Mouse (Mus musculus): ENCODE data around the gene Kcnj12. TPM values are rescaled to one million over a fixed set of nuclear protein-coding genes. Genes with fewer than 3 reads are reported as not detected.

The Kcnj12 gene
- polyA plus RNA-seq (2012; fragmentation: generic; extraction: Trizol) = under 1 TPM; 0.06 to 0.07 TPM

DNA sequence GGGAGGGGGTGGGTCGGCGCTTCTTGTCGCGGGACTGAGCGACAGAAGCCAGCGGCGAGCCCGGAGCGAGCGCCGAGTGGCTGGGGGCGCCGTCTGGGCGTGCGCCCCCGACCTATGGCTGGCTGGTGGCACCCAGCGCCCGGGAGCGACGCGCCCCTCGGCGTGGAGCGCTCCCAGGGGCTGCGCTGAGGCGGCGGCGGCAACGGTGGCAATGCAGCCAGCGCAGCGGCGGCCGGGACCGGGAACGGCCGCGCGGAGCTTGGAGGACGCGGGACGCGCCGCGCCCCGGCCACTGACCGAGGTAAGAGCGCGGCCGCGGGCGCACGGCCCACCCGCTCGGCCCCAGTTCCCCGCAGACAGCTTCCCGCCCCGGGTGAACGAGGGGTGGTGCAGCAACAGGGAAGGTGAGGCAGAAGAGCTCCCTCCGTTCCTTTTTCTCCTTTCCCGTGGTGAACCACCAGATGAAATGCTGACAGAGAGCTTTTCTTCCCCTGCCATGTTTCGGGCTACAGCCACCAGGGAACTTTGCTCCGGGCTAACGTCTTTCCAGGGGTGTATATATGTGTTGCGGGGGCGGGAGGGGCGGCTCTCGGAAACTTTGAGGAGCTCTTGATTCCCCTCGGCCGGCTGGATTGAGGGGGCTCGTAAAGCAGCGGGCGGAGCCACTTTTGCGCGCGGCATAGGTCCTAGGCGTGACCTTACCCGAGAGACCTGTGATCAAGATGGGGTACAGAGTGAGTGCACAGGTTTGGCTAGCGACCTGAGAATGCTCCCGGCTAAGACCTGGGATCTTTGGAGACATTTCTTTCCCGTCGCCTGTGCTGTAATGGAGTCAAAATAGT is at the start of gene Kcnj12:
TSS of gene Kcnj12 (plus strand) at position 15 of the 842 bp plus-strand sequence.

Other genes with a start within 250 kb of the Kcnj12 start
- 1 to 10 TPM; 3.2 to 6.6 TPM for gene Top3a, start 245.2 kb upstream of the Kcnj12 start, polyA plus RNA-seq (2012; fragmentation: generic; extraction: Trizol)
- 1 to 10 TPM; 1.1 to 5.6 TPM for gene Smcr8, start 245.0 kb upstream of the Kcnj12 start, polyA plus RNA-seq (2012; fragmentation: generic; extraction: Trizol)
- 10 to 100 TPM in 1 of 2 experiments, 1 to 10 TPM in 1; 5.5 to 31.4 TPM for gene Shmt1, start 210.8 kb upstream of the Kcnj12 start, polyA plus RNA-seq (2012; fragmentation: generic; extraction: Trizol)
- gene Dhrs7b, start 191.9 kb upstream of the Kcnj12 start, polyA plus RNA-seq (2012; fragmentation: generic; extraction: Trizol) = 10 to 100 TPM; 47.5 to 50.5 TPM
- 10 to 100 TPM; 47.4 to 52.3 TPM for gene Tmem11, start 143.3 kb upstream of the Kcnj12 start, polyA plus RNA-seq (2012; fragmentation: generic; extraction: Trizol)
- 10 to 100 TPM in 1 of 2 experiments, 1 to 10 TPM in 1; 3.7 to 30.6 TPM for gene Natd1, start 107.8 kb upstream of the Kcnj12 start, polyA plus RNA-seq (2012; fragmentation: generic; extraction: Trizol)
- 100 to 1,000 TPM in 1 of 2 experiments, 10 to 100 TPM in 1; 95.4 to 113 TPM for gene Map2k3, start 90.5 kb upstream of the Kcnj12 start, polyA plus RNA-seq (2012; fragmentation: generic; extraction: Trizol)
- gene Tnfrsf13b, start 104.2 kb downstream of the Kcnj12 start, polyA plus RNA-seq (2012; fragmentation: generic; extraction: Trizol) = not detected
- 10 to 100 TPM in 1 of 2 experiments, 1 to 10 TPM in 1; 9.6 to 61.6 TPM for gene Usp22, start 152.5 kb downstream of the Kcnj12 start, polyA plus RNA-seq (2012; fragmentation: generic; extraction: Trizol)
- 100 to 1,000 TPM in 1 of 2 experiments, 10 to 100 TPM in 1; 29.4 to 110 TPM for gene Aldh3a1, start 185.0 kb downstream of the Kcnj12 start, polyA plus RNA-seq (2012; fragmentation: generic; extraction: Trizol)
- gene Aldh3a2, start 244.9 kb downstream of the Kcnj12 start, polyA plus RNA-seq (2012; fragmentation: generic; extraction: Trizol) = 10 to 100 TPM in 1 of 2 experiments, 1 to 10 TPM in 1; 2.2 to 28.4 TPM